Mouse (Mus musculus) midbrain, postnatal 0 days (tissue): ENCODE measurements at regions not wholly inside any gene's neighbourhood (a gene's known extent, or its start where the extent isn't known, plus 50 kb on each side); places are given as distances from the start of the nearest gene placed in this dataset.

Experiments
- ATAC-seq: fragments of 200-750 bp; cut with Nextera tagmentation; 2 replicates; pipeline ENCODE4 v1.8.0; 2017; ENCODE audit warnings: moderate number of reproducible peaks, mild to moderate bottlenecking, moderate TSS enrichment, moderate library complexity; ENCODE audit not compliant: low FRiP score
- DNase-seq: peaks from one replicate; pipeline ENCODE4 v3.0.0-alpha.2; 2015; ENCODE audit warnings: low spot score
- H3K27ac ChIP-seq: fragments of 300-500 bp; sonication (generic); 2 replicates; pipeline ENCODE4 v1.5.1; 2014; ENCODE audit warnings: low read depth, mild to moderate bottlenecking, low read length, mixed read lengths
- H3K27me3 ChIP-seq: fragments of 300-500 bp; sonication (generic); 2 replicates; pipeline ENCODE4 v1.6.1; 2014; ENCODE audit warnings: low read length, control low read depth, mixed read lengths; ENCODE audit not compliant: insufficient read depth
- H3K36me3 ChIP-seq: fragments of 300-500 bp; sonication (generic); 2 replicates; pipeline ENCODE4 v1.6.1; 2014; ENCODE audit warnings: low read length, control low read depth, mixed read lengths; ENCODE audit not compliant: insufficient read depth
- H3K4me1 ChIP-seq: fragments of 300-500 bp; sonication (generic); 2 replicates; pipeline ENCODE4 v1.6.1; 2014; ENCODE audit warnings: mild to moderate bottlenecking, control low read depth, antibody characterized with exemption, low read length, mixed read lengths; ENCODE audit not compliant: insufficient read depth
- H3K4me2 ChIP-seq: fragments of 300-500 bp; sonication (generic); 2 replicates; pipeline ENCODE4 v1.6.1; 2014; ENCODE audit warnings: low read depth, mild to moderate bottlenecking, low read length, mixed read lengths; ENCODE audit not compliant: poor library complexity, severe bottlenecking
- H3K4me3 ChIP-seq: fragments of 300-500 bp; sonication (generic); 2 replicates; pipeline ENCODE4 v1.5.1; 2014; ENCODE audit warnings: low read depth, mild to moderate bottlenecking, low read length, moderate library complexity
- H3K9ac ChIP-seq: fragments of 300-500 bp; sonication (generic); replicated peaks from 2 replicates; pipeline ENCODE4 v1.6.1; 2014; ENCODE audit warnings: mild to moderate bottlenecking, low read length, moderate library complexity, mixed read lengths; ENCODE audit not compliant: poor library complexity, severe bottlenecking
- H3K9me3 ChIP-seq: fragments of 300-500 bp; sonication (generic); 2 replicates; pipeline ENCODE4 v1.6.1; 2016; ENCODE audit warnings: low read length, control low read depth
- CTCF ChIP-seq: IDR thresholded peaks from 2 replicates; pipeline ENCODE4 v1.5.1; 2016; ENCODE audit warnings: antibody characterized with exemption, mild to moderate bottlenecking
- whole genome bisulfite sequencing: fragments of 180-500 bp; shearing (Covaris S2); extraction: QIAGEN DNeasy Blood & Tissue Kit; methylation state at CpG from one replicate; pipeline ENCODE4 v1.1.7; 2014; 5-methylcytosine and 5-hydroxymethylcytosine counted together

GRCm38 (mm10) chr14:17427751-17428150 is 232.3 kb upstream of the Thrb start:
- Histone ChIP-seq H3K4me2 (no peak overlapping the region), H3K9me3 (no peaks in the 10 kb centered on the region), H3K27ac (no peak overlapping the region), H3K4me1 (no peaks in the 10 kb centered on the region), H3K36me3 (no peaks in the 10 kb centered on the region), H3K4me3 (no peak overlapping the region), H3K9ac (no peak overlapping the region), H3K27me3 (no peaks in the 10 kb centered on the region)
- ATAC-seq (no peak), DNase-seq (no peak)
- WGBS = 78% methylated on average over 1 of the region's 1 CpGs
- TF ChIP-seq CTCF = no peak

- no peaks in the 10 kb centered on the region for H3K27me3 ChIP-seq
- no peaks in the 10 kb centered on the region for H3K36me3 ChIP-seq
- no peak overlapping the region for H3K27ac ChIP-seq
- 81% methylated on average over 3 of the region's 3 CpGs for WGBS
- H3K9ac ChIP-seq = no peak overlapping the region
- H3K4me3 ChIP-seq = no peak overlapping the region
- H3K4me1 ChIP-seq = no peaks in the 10 kb centered on the region
- no peak for ATAC-seq
- no peak for TF ChIP-seq CTCF
- DNase-seq = no peak
- no peak overlapping the region for H3K4me2 ChIP-seq
- no peaks in the 10 kb centered on the region for H3K9me3 ChIP-seq
Observed at GRCm38 (mm10) chr14:17429157-17429556, 230.9 kb upstream of the Thrb start.

GRCm38 (mm10) chr14:17433346-17433745 is 226.7 kb upstream of the Thrb start:
- Histone ChIP-seq H3K4me1 (no peaks in the 10 kb centered on the region), H3K4me3 (no peak overlapping the region), H3K9ac (no peak overlapping the region), H3K27ac (no peak overlapping the region), H3K36me3 (no peaks in the 10 kb centered on the region), H3K4me2 (no peak overlapping the region), H3K27me3 (no peaks in the 10 kb centered on the region), H3K9me3 (no peaks in the 10 kb centered on the region)
- DNase-seq (no peak), ATAC-seq (no peak)
- no peak for TF ChIP-seq CTCF
- WGBS = 77% methylated on average over 1 of the region's 1 CpGs

GRCm38 (mm10) chr14:17457946-17458345 is 202.1 kb upstream of the Thrb start:
- Histone ChIP-seq H3K4me3 (no peak overlapping the region), H3K4me1 (no peaks in the 10 kb centered on the region), H3K9ac (no peak overlapping the region), H3K4me2 (no peak overlapping the region), H3K27me3 (no peaks in the 10 kb centered on the region), H3K27ac (no peak overlapping the region), H3K36me3 (no peaks in the 10 kb centered on the region), H3K9me3 (no peaks in the 10 kb centered on the region)
- TF ChIP-seq CTCF = no peak
- 38% methylated on average over 2 of the region's 2 CpGs for WGBS
- DNase-seq (peak; percentile 18), ATAC-seq (no peak)

- H3K27me3 ChIP-seq = no peaks in the 10 kb centered on the region
- H3K9ac ChIP-seq = no peak overlapping the region
- WGBS = 78% methylated on average over 1 of the region's 1 CpGs
- no peak overlapping the region for H3K27ac ChIP-seq
- DNase-seq (no peak), ATAC-seq (no peak)
- H3K4me1 ChIP-seq = no peaks in the 10 kb centered on the region
- H3K9me3 ChIP-seq = no peaks in the 10 kb centered on the region
- no peak overlapping the region for H3K4me2 ChIP-seq
- H3K4me3 ChIP-seq = no peak overlapping the region
- H3K36me3 ChIP-seq = no peaks in the 10 kb centered on the region
- TF ChIP-seq CTCF = no peak
Observed at GRCm38 (mm10) chr14:17478963-17479362, 181.1 kb upstream of the Thrb start.

- H3K36me3 ChIP-seq = no peaks in the 10 kb centered on the region
- no peak for DNase-seq
- H3K9me3 ChIP-seq = no peaks in the 10 kb centered on the region
- TF ChIP-seq CTCF = no peak
- H3K27me3 ChIP-seq = no peaks in the 10 kb centered on the region
- no peak overlapping the region for H3K4me2 ChIP-seq
- H3K9ac ChIP-seq = no peak overlapping the region
- no peaks in the 10 kb centered on the region for H3K4me1 ChIP-seq
- H3K27ac ChIP-seq = no peak overlapping the region
- H3K4me3 ChIP-seq = no peak overlapping the region
- ATAC-seq = no peak
Observed at GRCm38 (mm10) chr14:17484866-17485265, 175.2 kb upstream of the Thrb start.

- no peak for DNase-seq
- Histone ChIP-seq H3K27ac (no peak overlapping the region), H3K9me3 (no peaks in the 10 kb centered on the region), H3K4me3 (no peak overlapping the region), H3K27me3 (no peaks in the 10 kb centered on the region), H3K4me1 (no peaks in the 10 kb centered on the region), H3K4me2 (no peak overlapping the region), H3K36me3 (no peaks in the 10 kb centered on the region), H3K9ac (no peak overlapping the region)
- no peak for TF ChIP-seq CTCF
- 53% methylated on average over 1 of the region's 1 CpGs for WGBS
- no peak for ATAC-seq
Observed at GRCm38 (mm10) chr14:17513756-17514155, 146.3 kb upstream of the Thrb start.
